Mouse (Mus musculus) lung, postnatal 0 days (tissue): ENCODE measurements around the gene Rbms1. TPM values are rescaled to one million over a fixed set of nuclear protein-coding genes. Genes with fewer than 3 reads are reported as not detected.

Experiments
- ATAC-seq: fragments of 200-750 bp; cut with Nextera tagmentation; 2 replicates; pipeline ENCODE4 v1.8.0; 2017; ENCODE audit warnings: moderate library complexity
- DNase-seq: peaks from one replicate; pipeline ENCODE4 v3.0.0-alpha.2; 2016; ENCODE audit warnings: low spot score
- H3K27ac ChIP-seq: fragments of 300-500 bp; sonication (generic); 2 replicates; pipeline ENCODE4 v1.5.1; 2014; ENCODE audit warnings: antibody characterized with exemption, mild to moderate bottlenecking, low read length, mixed read lengths
- H3K27me3 ChIP-seq: fragments of 300-500 bp; sonication (generic); replicated peaks from 2 replicates; pipeline ENCODE4 v1.6.1; 2014; ENCODE audit warnings: low read length, mixed read lengths; ENCODE audit not compliant: insufficient read depth
- H3K36me3 ChIP-seq: fragments of 300-500 bp; sonication (generic); 2 replicates; pipeline ENCODE4 v1.6.1; 2014; ENCODE audit warnings: low read length, mixed read lengths; ENCODE audit not compliant: insufficient read depth
- H3K4me1 ChIP-seq: fragments of 300-500 bp; sonication (generic); 2 replicates; pipeline ENCODE4 v1.6.1; 2014; ENCODE audit warnings: antibody characterized with exemption, low read depth, low read length, mixed read lengths; ENCODE audit not compliant: insufficient read depth
- H3K4me2 ChIP-seq: fragments of 300-500 bp; sonication (generic); replicated peaks from 2 replicates; pipeline ENCODE4 v1.6.1; 2014; ENCODE audit warnings: low read depth, mild to moderate bottlenecking, low read length, moderate library complexity, mixed read lengths
- H3K4me3 ChIP-seq: fragments of 300-500 bp; sonication (generic); 2 replicates; pipeline ENCODE4 v1.5.1; 2014; ENCODE audit warnings: low read depth, low read length
- H3K9ac ChIP-seq: fragments of 300-500 bp; sonication (generic); replicated peaks from 2 replicates; pipeline ENCODE4 v1.6.1; 2014; ENCODE audit warnings: low read depth, mild to moderate bottlenecking
- H3K9me3 ChIP-seq: fragments of 300-500 bp; sonication (generic); 2 replicates; pipeline ENCODE4 v1.6.1; 2016; ENCODE audit warnings: low read length, mixed read lengths
- CTCF ChIP-seq: IDR thresholded peaks from 2 replicates; pipeline ENCODE4 v1.5.1; 2016; ENCODE audit warnings: antibody characterized with exemption, mild to moderate bottlenecking
- EP300 ChIP-seq: IDR thresholded peaks from 2 replicates; pipeline ENCODE4 v1.6.1; 2016; ENCODE audit warnings: antibody characterized with exemption, mild to moderate bottlenecking, control low read depth
- WGBS: fragments of 180-500 bp; shearing (Covaris S2); extraction: QIAGEN DNeasy Blood & Tissue Kit; methylation state at CpG from one replicate; pipeline ENCODE4 v1.1.7; 2014; 5-methylcytosine and 5-hydroxymethylcytosine counted together
- polyA plus RNA-seq: library from polyadenylated mRNA; unstranded; fragments of >200 nt; fragmentation: Nextera tagmentation; extraction: Ambion mirVana; gene quantifications from 2 replicates; pipeline ENCODE4 v1.2.1, GENCODE M21; 2015

Rbms1 gene
- polyA plus RNA-seq, 1 experiment from 2014 or later: 156 TPM

DNA sequence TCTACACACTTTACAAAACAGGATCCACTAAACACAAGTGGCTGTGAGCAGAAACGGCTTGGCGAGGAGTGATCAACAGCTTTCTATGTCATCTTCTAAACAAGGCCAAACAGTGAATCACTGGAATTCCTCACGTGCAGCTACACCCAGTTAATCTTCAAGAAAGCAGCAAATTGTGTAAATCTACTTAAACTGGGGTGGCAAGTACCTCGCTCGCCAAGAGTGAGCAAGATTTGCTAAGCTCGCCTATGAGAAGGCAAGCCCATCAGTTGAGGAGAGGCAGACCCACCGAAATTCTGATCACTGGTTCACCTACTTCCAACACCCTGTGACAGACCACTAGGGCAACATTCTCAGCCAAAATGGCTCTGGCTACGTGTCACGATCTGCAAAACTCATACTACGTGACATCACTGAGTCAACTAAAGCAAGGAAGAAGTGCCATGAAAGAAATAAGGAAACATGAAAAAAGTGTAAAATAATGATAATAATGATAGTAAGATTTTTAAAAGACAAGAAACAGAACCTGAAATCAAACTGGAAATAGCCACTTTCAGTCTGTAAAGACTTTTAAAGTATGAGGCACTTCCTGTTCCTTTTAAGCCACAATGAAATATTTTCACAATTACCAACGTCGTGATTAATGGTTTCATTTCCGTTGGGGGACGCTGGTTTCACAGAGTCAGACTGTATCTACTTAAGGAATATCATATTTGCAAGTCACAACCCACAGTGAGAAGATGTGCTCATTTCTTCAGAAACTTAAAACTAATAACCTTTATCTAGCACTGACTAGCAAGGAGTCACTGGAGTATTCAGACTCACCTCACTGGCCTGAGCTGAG, 85.2 kb downstream of the Rbms1 start:
- ATAC-seq (no peak), DNase-seq (peak; percentile 80)
- 22% methylated on average over 14 of the region's 14 CpGs for WGBS
- no peaks in the 10 kb centered on the region for H3K36me3 ChIP-seq
- TF ChIP-seq EP300 (peak; percentile 46), CTCF (no peak)
- peak overlapping the region; percentile 18; the same call in 1 of the 2 replicates for H3K4me2 ChIP-seq
- no peaks in the 10 kb centered on the region for H3K27me3 ChIP-seq
- no peaks in the 10 kb centered on the region for H3K9me3 ChIP-seq
- H3K4me1 ChIP-seq: peaks cover 17% of the 10 kb centered on the region
- peak overlapping the region; percentile 47 for H3K27ac ChIP-seq
- no peak overlapping the region for H3K4me3 ChIP-seq
- H3K9ac ChIP-seq: peak overlapping the region; percentile 24; the same call in 1 of the 2 replicates

DNA sequence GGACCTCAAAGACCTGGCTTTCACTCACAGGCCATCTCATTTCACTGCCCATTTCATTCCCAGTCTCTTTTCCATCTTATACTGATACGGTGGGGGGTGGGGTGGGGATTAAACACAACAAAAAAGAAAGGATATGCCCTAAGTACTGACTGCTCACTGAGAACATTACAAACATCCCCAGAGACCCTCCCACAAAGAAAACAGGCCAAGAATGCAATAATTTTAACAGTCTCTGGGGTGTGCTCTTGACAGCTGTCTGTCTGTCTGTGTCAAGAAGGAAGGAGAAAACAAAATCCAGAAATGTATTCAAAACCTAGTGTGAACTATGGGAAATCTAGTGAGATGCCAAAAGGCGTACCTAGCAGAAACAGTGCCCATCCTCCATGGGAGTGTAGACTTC, 86.1 kb downstream of the Rbms1 start:
- no peak for DNase-seq
- Histone ChIP-seq H3K4me1 (peaks cover 25% of the 10 kb centered on the region), H3K9ac (no peak overlapping the region), H3K4me2 (peak overlapping the region; percentile 18; the same call in 1 of the 2 replicates), H3K4me3 (no peak overlapping the region), H3K36me3 (no peaks in the 10 kb centered on the region), H3K27me3 (no peaks in the 10 kb centered on the region), H3K9me3 (no peaks in the 10 kb centered on the region), H3K27ac (peak overlapping the region; percentile 47; the same call in 1 of the 2 replicates)
- no peak for TF ChIP-seq EP300
- WGBS: 55% methylated on average over 2 of the region's 2 CpGs
- no peak for ATAC-seq

DNA sequence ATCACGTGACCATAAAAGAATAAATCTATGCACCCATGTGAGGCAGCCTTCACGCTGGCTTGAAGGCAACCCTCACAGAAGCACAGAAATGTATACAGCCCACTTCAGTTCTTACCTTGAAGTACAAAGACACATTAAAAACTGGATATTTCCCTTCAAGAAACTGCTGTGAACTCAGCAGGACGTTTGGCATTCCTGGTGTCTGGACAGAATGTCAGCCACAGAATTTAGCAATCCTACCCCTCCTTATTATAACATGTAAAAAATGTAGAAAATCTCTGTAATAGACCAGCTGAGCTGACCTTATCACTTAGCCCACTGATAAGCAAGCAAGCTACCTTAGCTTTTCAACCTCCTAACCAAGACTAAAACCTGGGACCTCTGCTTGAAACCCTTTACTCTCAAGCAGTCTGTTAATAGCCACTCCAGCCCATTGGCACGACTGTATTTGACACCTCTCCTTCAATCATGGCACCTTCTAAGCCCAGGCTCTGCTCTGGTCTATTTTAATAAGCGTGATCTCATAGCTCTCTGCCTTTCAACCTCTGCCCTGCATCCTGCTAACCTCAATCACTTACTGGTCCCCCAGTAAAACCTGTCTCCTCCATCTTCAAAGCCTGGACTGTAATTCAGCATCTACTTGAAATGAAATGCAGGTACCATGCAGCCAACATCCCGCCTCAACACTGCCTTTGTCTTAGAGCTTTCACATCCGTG, 90.7 kb downstream of the Rbms1 start:
- ATAC-seq: peak; percentile 75
- Histone ChIP-seq H3K9me3 (no peaks in the 10 kb centered on the region), H3K9ac (no peak overlapping the region), H3K36me3 (no peaks in the 10 kb centered on the region), H3K4me2 (no peak overlapping the region), H3K4me3 (no peak overlapping the region), H3K4me1 (peaks cover 44% of the 10 kb centered on the region), H3K27me3 (no peaks in the 10 kb centered on the region), H3K27ac (peak overlapping the region; percentile 48)
- peak; percentile 78 for DNase-seq
- 37% methylated on average over 7 of the region's 7 CpGs for WGBS
- TF ChIP-seq CTCF (no peak), EP300 (peak; percentile 92)

DNA sequence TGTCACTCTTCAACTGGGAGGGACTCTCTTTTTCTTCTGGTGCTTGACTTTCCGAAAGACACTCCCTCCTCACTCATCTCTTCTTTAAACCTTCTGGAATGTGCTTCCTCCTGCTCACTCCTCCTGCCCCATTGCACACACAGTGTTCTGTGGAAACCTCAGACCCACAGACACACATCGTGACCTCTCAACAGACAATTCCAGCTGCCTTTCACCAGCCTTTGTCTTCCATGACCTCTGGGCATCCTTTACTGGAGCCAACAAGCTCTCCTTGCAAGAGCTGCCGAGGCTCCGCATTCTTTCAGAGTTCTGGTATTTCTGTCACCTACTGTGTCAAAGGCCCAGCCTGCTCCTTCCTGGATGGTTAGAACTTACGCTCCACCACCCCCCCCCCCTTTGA, 92.0 kb downstream of the Rbms1 start:
- peak overlapping the region; percentile 28; the same call in 1 of the 2 replicates for H3K27ac ChIP-seq
- ATAC-seq: peak; percentile 18

DNA sequence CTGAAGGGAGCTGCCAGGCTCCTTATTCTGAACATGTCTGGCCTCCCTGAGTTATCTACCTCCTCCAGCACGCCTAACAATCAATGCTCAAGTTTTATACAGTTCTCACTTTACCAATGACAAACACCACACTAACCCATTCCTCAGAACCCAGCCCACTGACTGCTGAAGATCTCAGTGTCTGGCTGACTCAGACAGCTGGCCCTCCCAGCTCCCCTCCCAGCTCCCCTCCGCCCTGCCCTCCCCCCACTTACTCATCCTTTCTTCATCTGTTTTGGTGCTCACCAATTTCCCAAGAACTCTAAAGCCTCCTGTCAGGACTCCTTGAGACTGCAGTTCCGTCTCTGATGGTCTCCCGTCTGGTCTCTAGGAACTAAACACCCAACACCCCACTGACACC, 92.5 kb downstream of the Rbms1 start:
- H3K36me3 ChIP-seq: no peaks in the 10 kb centered on the region
- peak overlapping the region; percentile 28; the same call in 1 of the 2 replicates for H3K27ac ChIP-seq
- no peak overlapping the region for H3K9ac ChIP-seq
- DNase-seq (peak; percentile 63), ATAC-seq (peak; percentile 17)
- H3K4me3 ChIP-seq: no peak overlapping the region
- peaks cover 44% of the 10 kb centered on the region; the same call in 1 of the 2 replicates for H3K4me1 ChIP-seq
- H3K4me2 ChIP-seq: no peak overlapping the region
- 50% methylated on average over 4 of the region's 4 CpGs for WGBS
- TF ChIP-seq CTCF (no peak), EP300 (no peak)
- H3K9me3 ChIP-seq: no peaks in the 10 kb centered on the region
- H3K27me3 ChIP-seq: no peaks in the 10 kb centered on the region

More for the DNA sequence above, 92.0 kb downstream of the Rbms1 start:
- DNase-seq: peak; percentile 48
- TF ChIP-seq CTCF: no peak
- H3K36me3 ChIP-seq: no peaks in the 10 kb centered on the region
- H3K9me3 ChIP-seq: no peaks in the 10 kb centered on the region
- H3K9ac ChIP-seq: no peak overlapping the region
- WGBS: 26% methylated on average over 5 of the region's 5 CpGs
- H3K27me3 ChIP-seq: no peaks in the 10 kb centered on the region
- H3K4me1 ChIP-seq: peaks cover 45% of the 10 kb centered on the region; the same call in 1 of the 2 replicates
- no peak overlapping the region for H3K4me3 ChIP-seq
- H3K4me2 ChIP-seq: no peak overlapping the region

DNA sequence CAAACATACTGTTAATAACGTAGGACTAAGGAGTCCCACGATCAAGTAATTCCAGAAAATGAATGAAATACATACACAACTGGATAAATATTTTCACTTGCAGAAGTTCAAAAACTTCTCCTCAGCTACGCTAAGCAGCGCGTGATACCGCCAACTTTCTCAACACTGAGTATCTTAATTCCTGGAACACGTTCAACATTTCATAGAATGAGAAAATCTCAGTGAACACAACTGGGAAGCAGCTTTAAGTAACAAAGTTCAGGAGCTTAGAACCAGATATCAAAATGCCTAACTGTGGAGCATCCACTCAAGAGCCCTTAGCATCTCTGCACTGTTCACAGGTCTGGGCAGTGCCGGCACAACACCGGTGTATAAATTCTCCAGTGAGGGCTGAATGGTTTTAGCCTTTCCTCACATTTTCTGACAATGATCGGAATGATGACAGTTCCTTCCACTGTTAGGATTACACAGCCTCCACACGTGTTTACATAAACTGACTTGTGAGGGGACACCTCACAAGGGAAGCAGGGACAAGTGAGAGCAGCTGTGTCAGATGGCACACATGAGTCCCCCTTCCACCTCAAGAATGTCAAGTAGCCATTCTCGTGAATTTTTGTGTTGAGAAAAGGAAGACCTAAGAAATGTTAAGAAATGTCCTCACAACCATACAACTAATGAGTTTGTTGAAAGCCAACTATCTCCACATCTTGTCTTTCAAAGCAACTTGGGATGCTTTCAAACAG, 93.8 kb downstream of the Rbms1 start:
- 21% methylated on average over 12 of the region's 12 CpGs for WGBS
- TF ChIP-seq CTCF (no peak), EP300 (no peak)
- Histone ChIP-seq H3K36me3 (no peaks in the 10 kb centered on the region), H3K9ac (no peak overlapping the region), H3K4me2 (no peak overlapping the region), H3K27ac (0 out of 2 replicates have a peak overlapping the region, but pooled peaks have one; percentile 16), H3K4me3 (no peak overlapping the region), H3K27me3 (no peaks in the 10 kb centered on the region), H3K9me3 (no peaks in the 10 kb centered on the region), H3K4me1 (peaks cover 54% of the 10 kb centered on the region)
- ATAC-seq (peak; percentile 13; the same call in 1 of the 2 replicates), DNase-seq (peak; percentile 68)
